Mouse (Mus musculus): ENCODE results near the gene Fbxo11. TPM values are rescaled to one million over a fixed set of nuclear protein-coding genes. Genes with fewer than 3 reads are reported as not detected.

Gene Fbxo11
- total RNA-seq, 2 experiments from 2014 or later, result 40.7 to 41.4 TPM

GRCm38 (mm10) chr17:88068024-88068719 is 3.1 kb upstream of the Fbxo11 start:
- no peak for DNase-seq
- intact Hi-C loops (cut with DNase I), result loop anchor here (10.0 kb wide), 1 partner anchor 377 kb away; the partner anchor contains the start of gene Foxn2

- intact Hi-C loops (cut with DNase I), result loop anchor here (1.0 to 10.0 kb wide), 3 partner anchors 42 to 377 kb away; partner anchors contain the start of gene Foxn2
- no peak for DNase-seq
Measured at GRCm38 (mm10) chr17:88067202-88067901, 2.3 kb upstream of the Fbxo11 start.

DNA sequence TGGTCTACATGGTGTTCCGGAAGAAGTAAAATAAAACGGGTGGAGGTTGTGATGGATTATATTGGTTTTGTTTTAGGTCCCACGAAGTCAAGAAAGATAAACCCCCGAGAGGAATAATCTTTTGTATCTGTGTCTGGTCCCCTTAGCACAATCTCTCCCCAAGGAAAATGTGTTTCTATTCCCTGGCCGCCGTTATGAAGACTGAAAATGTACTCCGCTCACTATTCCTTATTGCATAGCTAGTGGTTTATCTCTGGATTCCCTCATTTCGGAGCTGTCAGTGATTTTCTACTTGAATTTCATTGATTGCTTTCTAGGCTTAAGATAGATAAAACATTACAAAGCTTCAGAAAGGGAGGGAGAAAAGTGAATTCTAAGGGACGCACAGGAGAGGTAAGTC is 1.7 kb upstream of the Fbxo11 start:
- intact Hi-C loops (cut with DNase I), result loop anchor here (1.0 to 10.0 kb wide), 4 partner anchors 41 to 378 kb away; partner anchors contain the start of gene Foxn2
- DNase-seq, result no peak

DNA sequence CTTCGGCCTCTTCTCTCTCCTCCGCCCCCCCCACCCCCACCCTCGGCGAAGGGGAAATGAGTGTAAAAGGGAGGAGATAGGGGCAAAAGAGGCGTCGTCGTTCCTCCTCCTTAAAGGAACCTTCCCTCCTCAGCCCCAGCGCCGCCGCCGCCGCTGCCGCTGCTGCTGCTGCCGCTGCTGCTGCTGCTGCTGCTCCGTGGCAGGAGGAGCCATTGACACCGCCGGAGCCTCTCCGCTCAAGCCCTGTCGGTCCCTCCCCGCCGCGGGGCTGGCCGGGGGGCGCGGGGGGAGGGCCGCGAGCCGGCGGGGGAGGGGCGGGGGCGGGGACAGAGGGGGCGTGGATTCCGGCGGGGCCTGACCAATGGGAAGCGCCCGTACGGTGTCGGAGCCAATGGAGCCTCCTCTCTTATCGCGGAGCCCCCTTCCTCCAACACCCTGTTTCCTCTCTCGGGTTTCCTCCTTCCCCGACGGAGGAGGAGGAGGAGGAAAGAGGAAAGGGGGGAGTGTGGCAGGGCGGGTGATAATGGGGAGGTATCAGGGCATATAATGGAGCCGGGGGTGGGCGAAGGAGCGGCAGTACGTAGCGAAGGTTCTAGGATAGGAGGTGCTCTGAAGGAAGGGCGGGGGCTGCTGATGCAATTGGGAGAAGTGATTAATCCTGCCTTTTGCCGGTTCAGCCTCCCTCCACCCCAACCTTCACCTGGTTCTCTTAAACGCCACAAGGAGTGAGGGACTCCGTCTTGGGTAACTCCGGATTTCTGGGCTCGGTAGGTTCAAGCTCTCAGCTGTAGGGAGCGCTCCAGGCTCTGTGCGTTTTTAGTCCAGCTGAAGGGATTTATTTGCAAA is 933 bp upstream of the Fbxo11 start:
- DNase-seq, result peak; percentile 87 to 92
- intact Hi-C loops (cut with DNase I), result loop anchor here (1.0 to 10.0 kb wide), 2 partner anchors 186 to 379 kb away; partner anchors contain the start of gene Foxn2

- intact Hi-C loops (cut with DNase I), result loop anchor here (10.0 kb wide), 1 partner anchor 380 kb away; the partner anchor contains the start of gene Foxn2
- peak; percentile 72 for DNase-seq
Measured at GRCm38 (mm10) chr17:88064347-88065030, 602 bp downstream of the Fbxo11 start.

- DNase-seq, result peak; percentile 59 to 60
- intact Hi-C loops (cut with DNase I), result loop anchor here (10.0 kb wide), 1 partner anchor 381 kb away; the partner anchor contains the start of gene Foxn2
Measured at GRCm38 (mm10) chr17:88063980-88064346, 1.1 kb downstream of the Fbxo11 start.

DNA sequence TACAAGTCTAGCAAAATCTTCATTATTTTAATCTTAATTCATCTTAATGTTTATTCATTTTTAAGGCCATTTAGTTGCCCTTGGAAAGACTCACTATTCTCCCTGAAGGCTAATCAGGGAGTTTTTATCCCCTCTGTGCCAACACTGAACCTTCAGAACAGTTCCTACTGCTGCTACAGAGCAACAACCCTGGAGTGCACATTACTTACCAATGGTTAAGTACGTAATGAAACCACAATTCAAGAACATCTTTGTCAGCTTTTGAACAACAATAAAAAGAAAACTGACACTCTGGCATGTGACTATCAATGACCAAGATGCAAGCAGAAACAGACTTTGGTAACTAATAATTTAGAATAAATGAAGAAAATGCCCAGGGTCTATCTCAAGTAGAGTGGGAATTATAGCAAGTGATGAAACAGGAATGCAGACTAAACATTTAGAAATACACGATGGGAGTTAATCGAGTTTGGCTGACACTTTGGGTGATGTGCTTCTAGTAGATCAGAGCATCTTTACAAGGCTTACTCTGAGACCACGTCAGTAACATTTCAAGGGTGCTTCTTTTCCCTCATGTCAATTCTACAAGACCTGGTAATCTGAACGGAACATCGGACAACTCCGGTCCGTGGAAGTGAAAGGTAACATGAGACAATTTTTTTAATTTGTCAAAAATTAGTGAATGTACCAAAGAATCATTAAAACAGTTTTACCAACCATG is 2.1 kb downstream of the Fbxo11 start:
- no peak for DNase-seq
- intact Hi-C loops (cut with DNase I), result loop anchor here (10.0 kb wide), 1 partner anchor 382 kb away; the partner anchor contains the start of gene Foxn2

GRCm38 (mm10) chr17:88061942-88062341 is 3.1 kb downstream of the Fbxo11 start:
- DNase-seq, result no peak
- intact Hi-C loops (cut with DNase I), result loop anchor here (10.0 kb wide), 1 partner anchor 383 kb away; the partner anchor contains the start of gene Foxn2

- intact Hi-C loops (cut with DNase I), result no loop called here
- DNase-seq, result no peak
Measured at GRCm38 (mm10) chr17:88058280-88058679, 6.8 kb downstream of the Fbxo11 start.

DNA sequence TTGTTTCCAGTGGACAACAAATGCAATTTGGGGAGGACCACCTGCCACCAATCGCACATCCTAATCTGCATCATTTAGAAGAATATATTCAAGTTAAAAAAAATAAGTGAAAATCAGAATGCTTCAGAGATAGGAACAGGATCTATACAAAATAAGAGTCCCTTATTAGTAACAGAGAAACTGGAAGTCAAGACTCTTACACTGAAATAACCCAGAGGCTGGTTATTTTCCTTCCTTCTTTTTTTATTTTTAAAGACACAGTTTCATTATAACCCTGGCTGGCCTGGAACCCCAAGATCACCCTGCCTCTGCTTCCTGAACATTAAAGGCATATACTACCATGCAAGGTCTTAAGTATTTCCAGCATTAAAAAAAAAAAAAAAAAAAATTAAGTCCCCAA is 7.2 kb downstream of the Fbxo11 start:
- intact Hi-C loops (cut with DNase I), result no loop called here
- DNase-seq, result no peak

DNA sequence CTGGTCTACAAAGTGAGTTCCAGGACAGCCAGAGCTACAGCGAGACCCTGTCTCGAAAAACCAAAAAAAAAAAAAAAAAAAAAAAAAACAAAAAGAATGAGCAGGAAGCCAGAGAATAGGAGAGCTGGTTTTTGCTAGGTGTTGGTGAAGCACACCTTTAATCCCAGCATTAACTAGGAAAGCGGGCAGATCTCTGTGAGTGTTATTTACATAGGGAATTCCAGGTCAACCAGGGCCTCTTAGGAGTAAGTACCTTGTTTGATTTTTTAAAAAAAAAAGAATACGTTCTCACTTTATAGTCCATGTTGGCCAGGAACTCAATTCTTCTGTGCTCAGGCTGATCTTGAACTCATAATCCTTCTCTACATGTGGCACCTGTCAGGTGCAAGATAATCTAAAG is 13.4 kb downstream of the Fbxo11 start:
- intact Hi-C loops (cut with DNase I), result no loop called here
- no peak for DNase-seq

GRCm38 (mm10) chr17:88050892-88051291 is 14.2 kb downstream of the Fbxo11 start:
- intact Hi-C loops (cut with DNase I), result no loop called here
- no peak for DNase-seq

GRCm38 (mm10) chr17:88050318-88050717 is 14.8 kb downstream of the Fbxo11 start:
- intact Hi-C loops (cut with DNase I), result no loop called here

GRCm38 (mm10) chr17:88042099-88043086 is 22.7 kb downstream of the Fbxo11 start:
- peak in 1 of 2 experiments; percentile 29 for DNase-seq
- intact Hi-C loops (cut with DNase I), result no loop called here

More at GRCm38 (mm10) chr17:88050318-88050717, 14.8 kb downstream of the Fbxo11 start:
- no peak for DNase-seq

- no peak for DNase-seq
- intact Hi-C loops (cut with DNase I), result no loop called here
Measured at GRCm38 (mm10) chr17:88040810-88041209, 24.3 kb downstream of the Fbxo11 start.

GRCm38 (mm10) chr17:88034418-88034817 is 30.7 kb downstream of the Fbxo11 start:
- no peak for DNase-seq
- intact Hi-C loops (cut with DNase I), result loop anchor here (10.0 kb wide), 1 partner anchor 610 kb away; no protein-coding TSS in a partner anchor

DNA sequence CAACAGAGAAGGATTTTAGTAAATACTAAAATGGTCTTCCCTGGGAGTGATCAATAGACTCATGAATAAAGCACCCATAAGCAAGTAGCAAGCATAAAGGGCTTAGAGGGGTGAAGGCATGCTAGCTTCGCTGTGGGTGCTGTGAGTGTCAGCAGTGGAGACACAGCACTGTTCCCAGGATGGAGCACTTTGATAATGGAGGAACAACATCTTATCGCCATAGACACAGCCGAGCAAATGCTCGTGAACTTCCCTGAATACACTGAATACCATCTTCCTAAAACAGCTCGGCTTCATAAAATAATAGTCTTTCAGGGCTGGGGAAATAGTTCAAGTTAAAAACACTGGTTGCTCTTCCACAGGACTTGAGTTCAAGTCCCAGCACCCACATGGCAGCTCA is 33.3 kb downstream of the Fbxo11 start:
- no peak for DNase-seq
- intact Hi-C loops (cut with DNase I), result loop anchor here (10.0 kb wide), 1 partner anchor 613 kb away; no protein-coding TSS in a partner anchor
